Mouse (Mus musculus): ENCODE measurements around the gene Zfp28. TPM values are rescaled to one million over a fixed set of nuclear protein-coding genes. Genes with fewer than 3 reads are reported as not detected.

The Zfp28 gene
- polyA plus RNA-seq, 1 experiment from 2014 or later: 15.2 TPM

DNA sequence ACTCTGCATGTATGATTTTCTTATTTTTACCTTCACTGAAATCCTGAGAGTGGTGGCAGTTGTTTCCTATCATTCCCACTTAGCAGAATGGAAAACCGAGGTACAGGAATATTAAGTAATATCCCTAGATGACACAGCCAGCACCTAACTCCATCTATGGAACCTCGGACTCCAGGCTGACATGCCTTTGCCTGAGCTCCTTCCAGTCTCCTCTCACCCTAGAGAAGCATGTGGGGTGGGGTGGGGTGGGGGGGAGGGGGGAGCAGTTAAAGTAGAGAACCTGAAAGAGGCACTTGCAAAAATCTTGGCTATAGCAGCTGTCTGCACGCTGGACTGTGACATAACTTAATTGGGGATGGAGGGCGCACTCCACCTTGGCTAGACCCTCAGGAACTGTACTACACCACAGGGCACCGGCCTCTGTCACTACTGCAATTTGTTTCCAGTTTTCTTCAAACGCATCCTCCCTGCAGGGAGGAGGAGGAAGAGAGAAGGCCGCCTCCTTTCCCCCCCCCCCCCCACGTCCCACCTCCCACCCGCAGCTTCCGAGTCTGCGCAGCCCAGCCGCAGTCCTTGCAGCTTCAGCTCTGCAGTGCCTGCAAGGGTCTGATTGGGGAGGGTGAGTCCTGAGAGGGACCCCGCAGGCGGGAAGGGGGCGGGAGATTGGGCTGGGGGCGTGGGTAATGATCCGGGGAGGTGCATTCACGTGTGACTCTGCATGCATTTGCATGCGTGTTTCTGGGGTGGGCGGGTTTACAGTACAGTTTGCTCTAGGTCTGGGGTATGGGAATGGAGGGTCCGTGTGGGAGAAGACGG is 31.7 kb downstream of the Zfp28 start:
- Histone ChIP-seq H3K4me3 (replicated peaks) (peak overlapping the region; percentile 28), H3K27me3 (no peaks in the 10 kb centered on the region; the same call in 1 of the 2 replicates), H3K27ac (no peak overlapping the region), H3K36me3 (replicated peaks) (no peaks in the 10 kb centered on the region), H3K4me1 (peaks cover 5% of the 10 kb centered on the region; the same call in 1 of the 2 replicates), H3K4me2 (peak overlapping the region; percentile 51), H3K9ac (0 out of 2 replicates have a peak overlapping the region, but pooled peaks have one; percentile 38), H3K9me3 (no peaks in the 10 kb centered on the region)
- ATAC-seq (ENCODE audit: low FRiP score): peak; percentile 70
- WGBS: 6% methylated on average over 21 of the region's 22 CpGs

DNA sequence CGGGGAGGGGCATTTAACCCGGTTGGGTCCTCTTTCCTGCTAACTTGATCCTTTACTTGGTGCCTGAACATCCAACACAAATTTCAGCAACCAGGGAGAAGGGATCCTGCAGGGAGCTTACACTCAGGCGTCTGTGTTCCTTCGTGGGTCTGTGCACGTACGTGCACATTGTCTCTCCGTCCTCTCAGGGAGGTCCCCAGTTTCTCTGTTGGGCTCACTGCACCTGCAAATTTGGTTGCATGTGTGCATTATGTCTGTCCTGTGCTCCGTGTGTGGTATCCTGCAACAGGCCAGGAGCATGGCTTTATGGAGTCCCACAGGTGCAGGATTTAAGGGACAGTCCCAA is 32.3 kb downstream of the Zfp28 start:
- no peaks in the 10 kb centered on the region for H3K36me3 ChIP-seq (replicated peaks)
- peak; percentile 23; the same call in 1 of the 2 replicates for ATAC-seq (ENCODE audit: low FRiP score)
- peak overlapping the region; percentile 51 for H3K4me2 ChIP-seq
- H3K27ac ChIP-seq: no peak overlapping the region
- H3K9ac ChIP-seq: no peak overlapping the region
- H3K27me3 ChIP-seq: no peaks in the 10 kb centered on the region; the same call in 1 of the 2 replicates
- H3K4me1 ChIP-seq: peaks cover 5% of the 10 kb centered on the region; the same call in 1 of the 2 replicates
- 16% methylated on average over 8 of the region's 8 CpGs for WGBS
- peak overlapping the region; percentile 28 for H3K4me3 ChIP-seq (replicated peaks)
- H3K9me3 ChIP-seq: no peaks in the 10 kb centered on the region

DNA sequence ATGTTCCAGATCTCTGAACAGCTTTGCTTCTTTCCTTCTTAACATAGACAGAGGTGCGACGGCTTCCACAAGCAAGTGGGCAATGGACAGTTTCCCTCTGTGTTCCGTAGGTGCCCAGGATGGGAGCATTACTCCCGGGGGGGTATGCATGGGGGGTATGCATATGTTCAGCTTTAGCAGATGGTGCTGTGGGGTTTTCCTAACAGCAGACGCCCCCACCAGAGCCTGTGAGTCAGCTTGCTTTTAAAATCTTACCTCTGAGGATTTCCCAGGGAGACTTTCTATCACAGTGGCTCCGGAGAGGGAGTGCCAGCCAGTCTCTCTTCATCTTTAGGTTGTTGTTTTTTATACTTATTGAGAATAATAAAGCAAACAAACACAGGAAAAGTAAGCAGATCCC is 36.8 kb downstream of the Zfp28 start:
- Histone ChIP-seq H3K9me3 (no peaks in the 10 kb centered on the region), H3K9ac (no peak overlapping the region), H3K4me1 (peaks cover 3% of the 10 kb centered on the region; the same call in 1 of the 2 replicates), H3K27ac (no peak overlapping the region), H3K4me2 (no peak overlapping the region), H3K27me3 (no peaks in the 10 kb centered on the region; the same call in 1 of the 2 replicates), H3K4me3 (replicated peaks) (no peak overlapping the region), H3K36me3 (replicated peaks) (no peaks in the 10 kb centered on the region)
- no peak for ATAC-seq (ENCODE audit: low FRiP score)
- 78% methylated on average over 6 of the region's 6 CpGs for WGBS

- Histone ChIP-seq H3K27ac (no peak overlapping the region), H3K4me3 (replicated peaks) (no peak overlapping the region), H3K9me3 (no peaks in the 10 kb centered on the region), H3K4me2 (no peak overlapping the region), H3K4me1 (0 out of 2 replicates have a peak, but pooled peaks cover 1% of the 10 kb centered on the region), H3K9ac (no peak overlapping the region), H3K36me3 (replicated peaks) (no peaks in the 10 kb centered on the region), H3K27me3 (no peaks in the 10 kb centered on the region)
- 90% methylated on average over 3 of the region's 3 CpGs for WGBS
- no peak for ATAC-seq (ENCODE audit: low FRiP score)
Observed at GRCm38 (mm10) chr7:6429381-6429780, 46.3 kb downstream of the Zfp28 start.

DNA sequence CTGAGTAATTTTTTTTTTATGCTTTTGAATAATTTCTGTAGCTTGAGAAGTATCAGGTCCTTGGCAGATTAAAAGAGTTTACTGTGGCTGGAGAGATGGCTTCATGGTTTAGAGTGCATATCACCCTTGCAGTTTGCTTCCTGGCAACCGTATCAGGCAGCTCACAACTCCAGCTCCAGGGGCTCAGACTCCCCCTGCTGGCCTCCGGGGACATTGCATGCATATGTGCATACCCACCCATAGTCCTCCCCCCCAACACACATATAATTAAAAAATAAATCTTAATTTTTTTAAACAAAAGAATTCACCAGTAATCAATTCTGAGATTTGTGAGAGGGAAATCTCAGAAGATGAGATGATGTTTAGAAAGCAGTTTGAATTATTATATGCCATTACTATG is 47.2 kb downstream of the Zfp28 start:
- Histone ChIP-seq H3K4me1 (peaks cover 9% of the 10 kb centered on the region), H3K27ac (no peak overlapping the region), H3K9ac (no peak overlapping the region), H3K36me3 (replicated peaks) (no peaks in the 10 kb centered on the region), H3K4me3 (replicated peaks) (no peak overlapping the region), H3K9me3 (no peaks in the 10 kb centered on the region), H3K27me3 (no peaks in the 10 kb centered on the region), H3K4me2 (no peak overlapping the region)
- no peak for ATAC-seq (ENCODE audit: low FRiP score)
- WGBS: 46% methylated on average over 2 of the region's 2 CpGs

DNA sequence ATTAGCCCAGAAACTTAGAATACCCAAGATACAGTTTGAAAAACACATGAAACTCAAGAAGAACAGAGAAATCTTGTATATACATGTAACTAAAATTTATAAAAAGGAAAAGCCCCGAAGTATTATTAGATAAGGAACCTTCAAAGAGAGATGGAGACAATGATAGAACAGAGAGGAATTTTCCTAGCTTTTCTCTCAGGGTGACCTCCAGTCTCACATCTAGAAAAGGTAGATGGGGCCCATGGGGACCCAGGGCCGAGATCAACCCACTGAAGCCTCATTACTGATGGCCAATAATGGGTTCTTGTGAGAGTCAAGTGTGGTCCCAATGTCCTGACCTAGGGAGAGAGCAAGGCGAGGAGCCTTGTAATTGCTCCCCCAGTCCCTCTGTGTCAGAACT is 55.3 kb downstream of the Zfp28 start, which contains the start of gene Olfr1344:
TSS of gene Olfr1344 (plus strand) at position 301 of the 400 bp plus-strand sequence.
- Histone ChIP-seq H3K27ac (no peak within 1 kb of the TSS), H3K9me3 (no peaks in the 10 kb centered on the region), H3K9ac (no peak within 1 kb of the TSS), H3K4me1 (peaks cover 14% of the 10 kb centered on the region), H3K4me3 (replicated peaks) (no peak within 1 kb of the TSS), H3K36me3 (replicated peaks) (no peaks in the 10 kb centered on the region), H3K27me3 (no peaks in the 10 kb centered on the region), H3K4me2 (no peak within 1 kb of the TSS)
- no peak for ATAC-seq (ENCODE audit: low FRiP score)
- 82% methylated on average over 3 of the region's 3 CpGs for WGBS

- no peak for ATAC-seq (ENCODE audit: low FRiP score)
- no peak overlapping the region for H3K9ac ChIP-seq
- WGBS: 77% methylated on average over 2 of the region's 2 CpGs
Observed at GRCm38 (mm10) chr7:6441173-6441572, 58.1 kb downstream of the Zfp28 start.

More at GRCm38 (mm10) chr7:6441173-6441572, 58.1 kb downstream of the Zfp28 start:
- no peaks in the 10 kb centered on the region for H3K27me3 ChIP-seq
- no peak overlapping the region for H3K27ac ChIP-seq
- no peaks in the 10 kb centered on the region for H3K4me1 ChIP-seq
- no peak overlapping the region for H3K4me3 ChIP-seq (replicated peaks)
- H3K4me2 ChIP-seq: no peak overlapping the region
- H3K36me3 ChIP-seq (replicated peaks): no peaks in the 10 kb centered on the region
- H3K9me3 ChIP-seq: no peaks in the 10 kb centered on the region

Other genes with a start within 250 kb of the Zfp28 start
- 27.8 and 30.9 TPM in 2 replicates for gene Zfp787, start 227.3 kb upstream of the Zfp28 start, polyA plus RNA-seq (2016; fragmentation: Nextera tagmentation; extraction: Ambion mirVana)
- gene Zfp444, start 211.1 kb upstream of the Zfp28 start, polyA plus RNA-seq (2016; fragmentation: Nextera tagmentation; extraction: Ambion mirVana): 75.1 and 81.3 TPM in 2 replicates
- not detected in 2 replicates for gene Galp, start 186.2 kb upstream of the Zfp28 start, polyA plus RNA-seq (2016; fragmentation: Nextera tagmentation; extraction: Ambion mirVana)
- not detected in 2 replicates for gene Zscan5b, start 161.0 kb upstream of the Zfp28 start, polyA plus RNA-seq (2016; fragmentation: Nextera tagmentation; extraction: Ambion mirVana)
- not detected in 2 replicates for gene Epp13, start 130.6 kb upstream of the Zfp28 start, polyA plus RNA-seq (2016; fragmentation: Nextera tagmentation; extraction: Ambion mirVana)
- 14.0 and 15.8 TPM in 2 replicates for gene Zfp667, start 96.7 kb upstream of the Zfp28 start, polyA plus RNA-seq (2016; fragmentation: Nextera tagmentation; extraction: Ambion mirVana)
- 7.2 and 7.5 TPM in 2 replicates for gene Zfp583, start 52.0 kb upstream of the Zfp28 start, polyA plus RNA-seq (2016; fragmentation: Nextera tagmentation; extraction: Ambion mirVana)
- gene Gm3854, start 39.5 kb upstream of the Zfp28 start, polyA plus RNA-seq (2016; fragmentation: Nextera tagmentation; extraction: Ambion mirVana): 3.8 and 4.1 TPM in 2 replicates
- 2.8 TPM in 2 replicates for gene Zfp78, start 20.0 kb upstream of the Zfp28 start, polyA plus RNA-seq (2016; fragmentation: Nextera tagmentation; extraction: Ambion mirVana)
- 0.82 and 1.6 TPM in 2 replicates for gene Smim17, start 15.4 kb downstream of the Zfp28 start, polyA plus RNA-seq (2016; fragmentation: Nextera tagmentation; extraction: Ambion mirVana)
- gene Gm20715, start 27.0 kb downstream of the Zfp28 start, polyA plus RNA-seq (2016; fragmentation: Nextera tagmentation; extraction: Ambion mirVana): not detected in 2 replicates
- gene Olfr1344, start 55.4 kb downstream of the Zfp28 start, polyA plus RNA-seq (2016; fragmentation: Nextera tagmentation; extraction: Ambion mirVana): 0.11 TPM in 1 of 2 replicates, not detected in the other
- 0.03 TPM in 1 of 2 replicates, not detected in the other for gene Olfr1336, start 72.9 kb downstream of the Zfp28 start, polyA plus RNA-seq (2016; fragmentation: Nextera tagmentation; extraction: Ambion mirVana)
- not detected in 2 replicates for gene Olfr1346, start 83.8 kb downstream of the Zfp28 start, polyA plus RNA-seq (2016; fragmentation: Nextera tagmentation; extraction: Ambion mirVana)
- gene Olfr5, start 103.6 kb downstream of the Zfp28 start, polyA plus RNA-seq (2016; fragmentation: Nextera tagmentation; extraction: Ambion mirVana): not detected in 2 replicates
- gene Olfr1347, start 116.5 kb downstream of the Zfp28 start, polyA plus RNA-seq (2016; fragmentation: Nextera tagmentation; extraction: Ambion mirVana): not detected in 2 replicates
- not detected in 2 replicates for gene Olfr1348, start 125.5 kb downstream of the Zfp28 start, polyA plus RNA-seq (2016; fragmentation: Nextera tagmentation; extraction: Ambion mirVana)
- gene Olfr1349, start 139.7 kb downstream of the Zfp28 start, polyA plus RNA-seq (2016; fragmentation: Nextera tagmentation; extraction: Ambion mirVana): not detected in 2 replicates
- gene Olfr1350, start 181.5 kb downstream of the Zfp28 start, polyA plus RNA-seq (2016; fragmentation: Nextera tagmentation; extraction: Ambion mirVana): not detected in 2 replicates

Data from forebrain, embryonic 12.5 days (tissue).